Mouse (Mus musculus): Measurements from ENCODE around the gene Syngr1.

GRCm38 (mm10) chr15:80121721-80122325, 30.7 kb downstream of the Syngr1 start:
- no peak for TF ChIP-seq GATA1 (IDR thresholded peaks at IDR 0.05; ENCODE audit: borderline replicate concordance, low read length)
- TF ChIP-seq FLI1 (IDR thresholded peaks at IDR 0.05; ENCODE audit: low read length): no peak

Data from megakaryocyte, embryonic 14.5 days (primary cell).